Mouse (Mus musculus) midbrain, embryonic 16.5 days (tissue): Measurements from ENCODE around the gene Gjd3. TPM values are rescaled to one million over a fixed set of nuclear protein-coding genes. Genes with fewer than 3 reads are reported as not detected.
"Not testable (repeated sequence)": the region's sequence is repeated elsewhere in the genome, so short reads cannot be mapped to it uniquely, and the experiment has no call there.

Experiments
- ATAC-seq: fragments of 200-750 bp; cut with Nextera tagmentation; 2 replicates; pipeline ENCODE4 v1.8.0; 2017; ENCODE audit warnings: moderate TSS enrichment
- H3K27ac ChIP-seq: fragments of 300-500 bp; sonication (generic); 2 replicates; pipeline ENCODE4 v1.5.1; 2014; ENCODE audit warnings: mild to moderate bottlenecking, low read length, mixed read lengths
- H3K27me3 ChIP-seq: fragments of 300-500 bp; sonication (generic); 2 replicates; pipeline ENCODE4 v1.6.1; 2014; ENCODE audit warnings: low read depth, low read length, mixed read lengths; ENCODE audit not compliant: control insufficient read depth, insufficient read depth
- H3K36me3 ChIP-seq: fragments of 300-500 bp; sonication (generic); 2 replicates; pipeline ENCODE4 v1.6.1; 2014; ENCODE audit warnings: mild to moderate bottlenecking, low read length, moderate library complexity, mixed read lengths; ENCODE audit not compliant: control insufficient read depth, insufficient read depth
- H3K4me1 ChIP-seq: fragments of 300-500 bp; sonication (generic); 2 replicates; pipeline ENCODE4 v1.6.1; 2014; ENCODE audit warnings: mild to moderate bottlenecking, low read length, mixed read lengths; ENCODE audit not compliant: control insufficient read depth, insufficient read depth
- H3K4me2 ChIP-seq: fragments of 300-500 bp; sonication (generic); 2 replicates; pipeline ENCODE4 v1.6.1; 2014; ENCODE audit warnings: mild to moderate bottlenecking, low read length, mixed read lengths
- H3K4me3 ChIP-seq: fragments of 300-500 bp; sonication (generic); 2 replicates; pipeline ENCODE4 v1.5.1; 2014; ENCODE audit warnings: low read depth, mild to moderate bottlenecking, low read length, moderate library complexity, mixed read lengths
- H3K9ac ChIP-seq: fragments of 300-500 bp; sonication (generic); 2 replicates; pipeline ENCODE4 v1.6.1; 2014; ENCODE audit warnings: low read depth, low read length, mixed read lengths
- H3K9me3 ChIP-seq: fragments of 300-500 bp; sonication (generic); replicated peaks from 2 replicates; pipeline ENCODE4 v1.6.1; 2014; ENCODE audit warnings: mild to moderate bottlenecking, low read length, mixed read lengths; ENCODE audit not compliant: control insufficient read depth, poor library complexity, severe bottlenecking
- WGBS: fragments of 180-500 bp; shearing (Covaris S2); extraction: QIAGEN DNeasy Blood & Tissue Kit; methylation state at CpG from one replicate; pipeline ENCODE4 v1.1.7; 2014; 5-methylcytosine and 5-hydroxymethylcytosine counted together
- polyA plus RNA-seq: library from polyadenylated mRNA; unstranded; fragments of >200 nt; fragmentation: Nextera tagmentation; extraction: Ambion mirVana; gene quantifications from 2 replicates; pipeline ENCODE4 v1.2.1, GENCODE M21; 2015

The Gjd3 gene
- polyA plus RNA-seq, 1 experiment from 2014 or later: 1.9 TPM

DNA sequence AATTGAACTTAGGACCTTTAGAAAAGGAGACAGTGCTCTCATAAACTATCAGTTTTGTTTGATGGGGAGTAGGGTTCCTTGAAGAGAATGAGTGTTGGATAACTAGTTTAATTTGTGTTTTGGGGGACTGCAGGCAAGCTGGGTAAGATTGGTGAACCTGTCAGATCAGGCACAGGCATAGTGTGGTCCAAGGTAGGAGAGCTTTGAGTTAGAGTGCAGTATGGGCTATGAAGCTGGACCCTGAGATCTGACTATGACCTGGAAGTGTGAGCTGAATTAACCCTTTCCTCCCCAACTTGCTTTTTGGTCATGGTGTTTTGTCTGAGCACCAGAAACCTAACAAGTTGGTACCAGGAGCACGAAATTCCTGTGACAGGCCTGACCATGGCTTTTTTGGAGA, 31.0 kb upstream of the Gjd3 start:
- no peaks in the 10 kb centered on the region for H3K4me1 ChIP-seq
- H3K27me3 ChIP-seq: no peaks in the 10 kb centered on the region
- H3K27ac ChIP-seq: no peak overlapping the region
- no peak for ATAC-seq
- no peak overlapping the region for H3K9ac ChIP-seq
- no peak overlapping the region for H3K4me3 ChIP-seq
- WGBS: 86% methylated on average over 1 of the region's 1 CpGs
- no peak overlapping the region for H3K4me2 ChIP-seq
- no peaks in the 10 kb centered on the region for H3K9me3 ChIP-seq
- no peaks in the 10 kb centered on the region for H3K36me3 ChIP-seq

DNA sequence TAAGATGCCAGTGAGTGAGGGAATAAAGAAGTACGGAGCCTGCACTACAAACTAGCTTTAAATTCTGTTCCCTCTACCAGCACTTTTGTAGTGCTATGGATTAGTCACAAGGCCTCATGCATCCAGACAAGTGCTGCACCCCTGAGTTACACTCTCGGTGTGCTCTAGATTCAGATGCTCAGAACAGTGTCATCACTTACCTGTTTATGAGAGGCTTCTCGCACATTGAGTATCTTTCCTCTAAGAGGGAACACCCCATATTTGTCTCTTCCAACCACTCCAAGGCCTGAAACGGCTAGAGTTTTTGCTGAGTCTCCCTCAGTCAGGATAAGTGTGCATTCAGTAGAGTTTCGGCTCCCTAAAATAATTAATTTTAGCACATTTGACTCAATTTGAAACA, 27.9 kb upstream of the Gjd3 start:
- Histone ChIP-seq H3K9me3 (no peaks in the 10 kb centered on the region), H3K4me1 (no peaks in the 10 kb centered on the region), H3K9ac (no peak overlapping the region), H3K27ac (no peak overlapping the region), H3K27me3 (no peaks in the 10 kb centered on the region), H3K4me2 (no peak overlapping the region), H3K36me3 (no peaks in the 10 kb centered on the region), H3K4me3 (no peak overlapping the region)
- 95% methylated on average over 5 of the region's 5 CpGs for WGBS
- ATAC-seq: no peak

DNA sequence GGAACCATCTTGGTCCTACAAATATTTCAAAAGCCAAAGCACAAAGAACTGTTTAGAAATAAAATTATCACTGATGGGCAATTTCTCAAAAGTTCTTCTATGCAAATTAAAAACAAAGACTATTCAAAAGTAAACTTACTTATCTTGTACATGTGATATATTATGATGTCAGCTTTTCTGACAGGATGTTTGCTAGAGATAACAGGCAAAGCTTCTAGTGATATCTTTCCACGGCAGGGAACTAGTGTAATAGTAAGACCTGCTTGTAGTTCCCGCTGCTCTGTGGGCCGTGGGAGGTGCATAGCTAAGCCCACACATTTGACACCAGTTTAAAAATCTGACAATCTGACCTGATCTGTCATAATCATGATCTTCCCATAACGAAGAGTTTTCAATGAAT, 27.3 kb upstream of the Gjd3 start:
- no peaks in the 10 kb centered on the region for H3K4me1 ChIP-seq
- no peak for ATAC-seq
- H3K4me3 ChIP-seq: no peak overlapping the region
- H3K4me2 ChIP-seq: no peak overlapping the region
- H3K27me3 ChIP-seq: no peaks in the 10 kb centered on the region
- no peak overlapping the region for H3K9ac ChIP-seq
- H3K36me3 ChIP-seq: no peaks in the 10 kb centered on the region
- H3K27ac ChIP-seq: no peak overlapping the region
- WGBS: 88% methylated on average over 4 of the region's 4 CpGs
- H3K9me3 ChIP-seq: no peaks in the 10 kb centered on the region

DNA sequence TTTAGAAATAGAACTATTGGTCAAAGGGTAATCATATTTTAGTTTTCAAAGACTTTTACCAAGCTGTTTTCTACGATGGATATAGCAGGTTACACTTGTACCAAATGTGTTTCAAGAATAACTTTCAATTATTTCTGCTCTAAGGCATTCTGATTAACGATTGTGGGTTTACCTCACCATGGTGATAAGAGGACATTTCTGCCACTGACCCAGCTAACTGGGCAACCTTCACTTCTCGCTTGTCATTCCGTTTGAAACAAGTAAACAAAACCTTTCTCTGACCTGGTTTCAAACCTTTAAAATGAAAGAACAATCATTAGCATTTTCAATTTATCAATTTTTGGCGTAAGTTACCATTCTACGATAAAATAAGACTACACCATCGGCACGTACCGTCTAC, 24.0 kb upstream of the Gjd3 start:
- Histone ChIP-seq H3K9me3 (no peaks in the 10 kb centered on the region), H3K4me3 (no peak overlapping the region), H3K27me3 (no peaks in the 10 kb centered on the region), H3K4me2 (no peak overlapping the region), H3K27ac (no peak overlapping the region), H3K4me1 (no peaks in the 10 kb centered on the region), H3K36me3 (no peaks in the 10 kb centered on the region), H3K9ac (no peak overlapping the region)
- WGBS: 96% methylated on average over 9 of the region's 9 CpGs
- no peak for ATAC-seq

DNA sequence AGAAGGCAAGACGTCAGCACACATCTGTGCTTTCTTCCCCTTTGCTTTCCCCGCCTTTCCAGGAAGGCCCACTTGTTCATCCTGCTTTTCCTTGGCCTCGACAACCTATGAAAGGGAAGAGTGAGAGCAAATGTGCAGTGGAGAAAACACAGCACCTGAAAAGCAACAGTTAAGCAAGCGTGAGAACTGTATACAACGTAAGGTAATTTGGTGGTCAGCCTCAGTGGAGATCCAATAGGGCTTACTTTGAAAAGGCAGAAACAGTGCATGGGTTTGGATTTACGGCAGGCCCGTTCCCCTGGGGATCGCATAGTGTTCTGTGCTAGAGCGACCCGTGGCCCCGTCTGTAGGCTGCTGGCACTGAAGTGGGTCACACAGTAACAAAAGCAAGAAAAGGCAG, 16.4 kb upstream of the Gjd3 start:
- Histone ChIP-seq H3K4me2 (no peak overlapping the region), H3K9ac (no peak overlapping the region), H3K27me3 (no peaks in the 10 kb centered on the region), H3K36me3 (no peaks in the 10 kb centered on the region), H3K9me3 (no peaks in the 10 kb centered on the region), H3K27ac (no peak overlapping the region), H3K4me1 (no peaks in the 10 kb centered on the region), H3K4me3 (no peak overlapping the region)
- 89% methylated on average over 11 of the region's 11 CpGs for WGBS
- ATAC-seq: no peak

DNA sequence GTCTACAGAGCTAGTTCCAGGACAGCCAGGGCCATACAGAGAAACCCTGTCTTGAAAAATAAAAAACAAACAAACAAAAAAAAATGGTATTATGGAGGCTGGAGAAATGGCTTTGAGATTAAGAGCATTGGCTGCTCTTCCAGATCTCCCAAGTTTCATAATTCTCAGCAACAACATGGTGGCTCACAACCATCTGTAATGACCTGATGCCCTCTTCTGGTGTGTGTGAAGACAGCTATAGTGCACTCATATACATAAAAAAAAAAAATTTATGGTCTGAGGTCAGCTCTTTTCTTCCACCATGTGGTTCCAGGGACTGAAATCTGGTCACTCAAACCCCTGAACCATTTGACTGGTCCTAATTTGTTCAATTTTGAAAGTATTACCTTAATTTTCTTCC, 16.0 kb upstream of the Gjd3 start:
- Histone ChIP-seq H3K9ac (no peak overlapping the region), H3K9me3 (no peaks in the 10 kb centered on the region), H3K4me1 (no peaks in the 10 kb centered on the region), H3K4me2 (no peak overlapping the region), H3K27me3 (no peaks in the 10 kb centered on the region), H3K36me3 (no peaks in the 10 kb centered on the region), H3K27ac (no peak overlapping the region), H3K4me3 (no peak overlapping the region)
- no peak for ATAC-seq

DNA sequence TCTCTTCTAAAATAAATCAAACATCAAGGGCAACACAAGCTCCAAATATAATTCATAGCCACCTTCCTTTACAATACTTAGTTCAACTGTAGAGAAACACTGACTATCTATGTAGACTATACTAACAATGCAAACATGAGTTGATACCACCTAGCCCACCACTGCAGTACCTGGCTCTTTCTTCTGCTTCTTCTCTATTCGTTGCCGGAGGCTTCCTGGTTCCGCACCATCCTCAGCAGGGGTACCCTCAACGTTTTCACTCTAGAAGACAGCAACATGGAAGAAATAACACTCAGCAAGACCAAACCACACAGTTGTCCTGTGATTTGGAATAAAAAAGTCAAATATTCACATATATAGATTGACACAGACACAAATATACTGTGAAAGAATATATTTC, 14.8 kb upstream of the Gjd3 start:
- WGBS: 97% methylated on average over 4 of the region's 4 CpGs
- Histone ChIP-seq H3K4me3 (no peak overlapping the region), H3K4me1 (no peaks in the 10 kb centered on the region), H3K27ac (no peak overlapping the region), H3K4me2 (no peak overlapping the region), H3K9me3 (no peaks in the 10 kb centered on the region), H3K27me3 (no peaks in the 10 kb centered on the region), H3K9ac (no peak overlapping the region), H3K36me3 (no peaks in the 10 kb centered on the region)
- ATAC-seq: no peak

DNA sequence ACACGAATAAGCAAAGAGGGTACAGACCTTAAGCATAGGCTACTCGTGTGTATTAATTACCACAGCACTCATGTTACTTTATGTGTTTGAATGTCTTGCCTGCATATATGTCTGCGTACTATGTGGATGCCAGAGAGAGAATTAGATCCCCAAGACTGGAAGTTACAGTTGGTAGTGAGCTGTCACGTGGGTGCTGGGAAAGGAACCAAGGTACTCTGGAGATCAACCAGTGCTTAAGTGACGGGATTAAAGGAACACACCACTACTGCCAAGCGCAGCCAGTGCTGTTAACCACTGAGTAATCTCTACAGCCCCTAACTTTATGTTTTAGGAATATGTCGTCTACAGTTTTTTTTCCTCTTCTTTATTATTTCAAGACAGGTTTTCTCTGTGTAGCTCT, 13.2 kb upstream of the Gjd3 start:
- Histone ChIP-seq H3K27ac (no peak overlapping the region), H3K4me1 (no peaks in the 10 kb centered on the region), H3K4me2 (no peak overlapping the region), H3K4me3 (no peak overlapping the region), H3K36me3 (no peaks in the 10 kb centered on the region), H3K9me3 (no peaks in the 10 kb centered on the region), H3K9ac (no peak overlapping the region), H3K27me3 (no peaks in the 10 kb centered on the region)
- no peak for ATAC-seq
- WGBS: 96% methylated on average over 7 of the region's 7 CpGs

DNA sequence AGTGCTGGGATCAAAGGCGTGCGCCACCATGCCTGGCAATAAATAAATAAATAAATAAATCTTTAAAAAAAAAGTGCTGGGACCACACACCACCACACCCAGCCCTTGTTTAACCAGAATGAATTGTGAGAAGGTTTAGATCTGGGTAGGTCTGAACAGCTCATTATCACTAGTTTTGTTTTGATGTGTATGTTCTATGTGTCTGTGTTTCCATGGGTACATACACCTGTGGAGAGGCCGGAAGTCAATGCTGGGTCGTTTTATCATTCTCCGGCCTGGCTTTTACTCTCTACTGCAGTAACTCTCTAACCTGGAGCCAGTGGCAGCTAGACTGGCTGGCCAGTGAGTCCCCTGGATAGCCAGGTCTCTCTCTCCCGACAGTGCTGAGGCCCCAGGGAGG, 8.1 kb upstream of the Gjd3 start:
- Histone ChIP-seq H3K36me3 (no peaks in the 10 kb centered on the region), H3K27me3 (no peaks in the 10 kb centered on the region), H3K4me3 (no peak overlapping the region), H3K9me3 (no peaks in the 10 kb centered on the region), H3K4me1 (no peaks in the 10 kb centered on the region), H3K27ac (no peak overlapping the region), H3K9ac (no peak overlapping the region), H3K4me2 (no peak overlapping the region)
- ATAC-seq: no peak
- 77% methylated on average over 6 of the region's 6 CpGs for WGBS

DNA sequence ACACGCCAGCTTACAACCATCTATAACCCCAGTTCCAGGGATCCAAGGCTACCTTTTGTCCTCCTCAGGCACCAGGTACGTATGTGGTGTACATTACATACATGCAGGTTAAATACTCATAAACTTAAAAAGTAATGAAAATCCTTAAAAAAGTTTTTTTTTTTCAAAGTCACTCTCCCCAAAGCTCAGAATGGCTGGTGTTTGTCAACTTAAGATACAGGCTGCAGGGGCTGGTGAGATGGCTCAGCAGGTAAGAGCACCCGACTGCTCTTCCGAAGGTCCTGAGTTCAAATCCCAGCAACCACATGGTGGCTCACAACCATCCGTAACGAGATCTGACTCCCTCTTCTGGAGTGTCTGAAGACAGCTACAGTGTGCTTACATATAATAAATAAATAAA, 5.4 kb upstream of the Gjd3 start:
- not testable (repeated sequence) for H3K36me3 ChIP-seq, H3K27ac ChIP-seq, H3K9me3 ChIP-seq, H3K4me1 ChIP-seq, H3K9ac ChIP-seq, ATAC-seq, H3K27me3 ChIP-seq, H3K4me2 ChIP-seq, H3K4me3 ChIP-seq
- WGBS: 97% methylated on average over 5 of the region's 6 CpGs
